Mouse (Mus musculus) cerebellum, adult 2 months (tissue): ENCODE data around the gene Ttll1.

Source experiments
- CTCF ChIP-seq: fragments of 200-500 bp; IDR thresholded peaks from 2 replicates; pipeline ENCODE4 v1.5.1; 2011; ENCODE audit warnings: low read depth, mild to moderate bottlenecking, control low read depth, low read length, moderate library complexity, borderline replicate concordance; ENCODE audit not compliant: insufficient read depth
- POLR2A ChIP-seq: fragments of 200-500 bp; IDR thresholded peaks from 2 replicates; pipeline ENCODE4 v1.6.1; 2011; ENCODE audit warnings: low read length, control low read depth, borderline replicate concordance; ENCODE audit not compliant: insufficient read depth

GRCm38 (mm10) chr15:83473251-83473650 is 37.4 kb downstream of the Ttll1 start:
- TF ChIP-seq CTCF = no peak
- TF ChIP-seq POLR2A = no peak
